Mouse (Mus musculus): ENCODE measurements around the gene Nek7.

- no peak for TF ChIP-seq ZC3H11A (IDR thresholded peaks at IDR 0.05; ENCODE audit: low read depth, low read length)
- TF ChIP-seq POLR2AphosphoS2 (IDR thresholded peaks at IDR 0.05; ENCODE audit: low read depth, low read length), result no peak
- no peak for TF ChIP-seq EP300 (IDR thresholded peaks at IDR 0.05; ENCODE audit: low read length)
- no peak for TF ChIP-seq CTCF (conservative IDR thresholded peaks at IDR 0.05 in 1 of 2, IDR thresholded peaks at IDR 0.05 in 1 of 2; ENCODE audit: low read depth in 2 of 2, low read length in 2 of 2)
- TF ChIP-seq BHLHE40 (IDR thresholded peaks at IDR 0.05; ENCODE audit: low read depth, low read length), result no peak
- no peak for TF ChIP-seq TCF12 (IDR thresholded peaks at IDR 0.05; ENCODE audit: low read depth, low read length)
Observed at GRCm38 (mm10) chr1:138623870-138624269, 3.9 kb upstream of the Nek7 start.

Measured in CH12.LX (cell line).